Mouse (Mus musculus) megakaryocyte, embryonic 14.5 days (primary cell): ENCODE measurements around the gene Srgap3.

Experiments
- FLI1 ChIP-seq: IDR thresholded peaks from 2 replicates; pipeline ENCODE4 v1.6.1; 2012; ENCODE audit warnings: low read length, inconsistent platforms, mixed read lengths
- GATA1 ChIP-seq: IDR thresholded peaks from 3 replicates; pipeline ENCODE4 v1.6.1; 2012; ENCODE audit warnings: mixed read lengths, low read length, inconsistent platforms, borderline replicate concordance

DNA sequence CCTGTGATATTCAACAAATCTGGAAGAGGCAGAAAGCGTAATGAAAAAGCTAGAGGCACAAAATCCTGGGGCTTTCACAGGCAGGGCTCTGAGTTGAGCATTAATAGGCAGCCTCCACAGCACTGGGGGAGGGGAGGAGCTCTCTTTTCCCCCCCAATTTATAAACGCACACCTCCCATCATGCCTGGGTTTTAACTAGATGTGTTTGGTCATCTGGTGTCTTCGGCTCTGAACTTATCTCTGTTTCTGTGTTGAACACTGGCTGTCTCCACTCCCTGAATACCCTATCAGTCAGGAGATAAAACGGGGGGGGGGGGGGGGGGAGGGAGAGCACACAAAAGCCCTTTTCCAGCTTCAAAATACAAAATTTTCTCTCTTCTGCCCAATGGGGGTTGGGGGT, 44.3 kb downstream of the Srgap3 start:
- TF ChIP-seq GATA1, result no peak
- no peak for TF ChIP-seq FLI1
